Mouse (Mus musculus): ENCODE data around the gene Id1. TPM values are rescaled to one million over a fixed set of nuclear protein-coding genes. Genes with fewer than 3 reads are reported as not detected.

Id1 gene
- total and polyA plus RNA-seq, 3 experiments = 0.93 TPM; not detected in 2

GRCm38 (mm10) chr2:152776019-152776418 is 40.0 kb downstream of the Id1 start:
- Histone ChIP-seq H3K4me2 (ENCODE audit: insufficient read depth, low read depth, poor library complexity, severe bottlenecking) (no peak overlapping the region), H3K9ac (ENCODE audit: insufficient read depth, low read depth) (no peak overlapping the region), H3K4me1 (ENCODE audit: control insufficient read depth in 1 of 2, insufficient read depth in 2 of 2) (peaks cover 25 to 42% of the 10 kb centered on the region in 2 experiments), H3K4me3 (replicated peaks in 1 of 3; ENCODE audit: low read depth in 2 of 3, low read length in 2 of 3, poor library complexity in 1 of 3) (no peak overlapping the region), H3K27me3 (replicated peaks) (peaks cover 2% of the 10 kb centered on the region), H3K79me2 (replicated peaks; ENCODE audit: control insufficient read depth, extremely low read depth, insufficient read depth, poor library complexity, severe bottlenecking) (0 out of 2 replicates have a peak, but pooled peaks cover 2% of the 10 kb centered on the region), H3K27ac (ENCODE audit: insufficient read depth, low read depth) (no peak overlapping the region), H3K36me3 (replicated peaks in 1 of 2; ENCODE audit: control insufficient read depth in 1 of 2, insufficient read depth in 1 of 2, low read length in 1 of 2) (peaks cover 17 to 26% of the 10 kb centered on the region in 2 experiments), H3K9me3 (replicated peaks; ENCODE audit: low read length) (no peaks in the 10 kb centered on the region)
- TF ChIP-seq ZNF384 (IDR thresholded peaks at IDR 0.05; ENCODE audit: low read depth, low read length) (no peak), TBP (conservative IDR thresholded peaks at IDR 0.05; ENCODE audit: low read depth, low read length) (no peak), IRF4 (IDR thresholded peaks at IDR 0.05; ENCODE audit: low read depth, low read length) (no peak), GABPA (IDR thresholded peaks at IDR 0.05; ENCODE audit: insufficient replicate concordance, low read depth, low read length) (no peak), USF1 (IDR thresholded peaks at IDR 0.05; ENCODE audit: low read depth, low read length) (no peak), TCF12 (IDR thresholded peaks at IDR 0.05; ENCODE audit: low read depth, low read length) (no peak), NELFE (IDR thresholded peaks at IDR 0.05; ENCODE audit: low read depth, low read length) (no peak), ZMIZ1 (IDR thresholded peaks at IDR 0.05; ENCODE audit: low read depth, low read length) (no peak), RAD21 (IDR thresholded peaks at IDR 0.05; ENCODE audit: low read depth, low read length) (no peak), ZKSCAN1 (IDR thresholded peaks at IDR 0.05; ENCODE audit: borderline replicate concordance, low read depth, low read length) (no peak), SIN3A (IDR thresholded peaks at IDR 0.05; ENCODE audit: low read length) (no peak), MAX (IDR thresholded peaks at IDR 0.05; ENCODE audit: low read length) (no peak), ZC3H11A (IDR thresholded peaks at IDR 0.05; ENCODE audit: low read depth, low read length) (no peak), ETS1 (conservative IDR thresholded peaks at IDR 0.05; ENCODE audit: low read depth, low read length) (no peak), KAT2A (IDR thresholded peaks at IDR 0.05; ENCODE audit: insufficient replicate concordance, low read length) (no peak), CTCF (conservative IDR thresholded peaks at IDR 0.05 in 1 of 2, IDR thresholded peaks at IDR 0.05 in 1 of 2; ENCODE audit: low read depth in 2 of 2, low read length in 2 of 2) (no peak), CHD1 (IDR thresholded peaks at IDR 0.05; ENCODE audit: low read depth, low read length) (no peak), JUND (conservative IDR thresholded peaks at IDR 0.05; ENCODE audit: low read depth, low read length) (no peak)
- DNase-seq (ENCODE audit: extremely low read depth) = no peak
- in situ Hi-C loops (cut with MboI; ENCODE audit: low pct_ligation_motif_present, low pct_unique_long_range_greater_than_20kb, low sequenced_read_pairs) (no loop called here), dilution Hi-C loops (cut with MboI; ENCODE audit: extremely low pct_ligation_motif_present, extremely low pct_unique_long_range_greater_than_20kb, low sequenced_read_pairs) (no loop called here)

- Histone ChIP-seq H3K27me3 (replicated peaks) (peaks cover 2% of the 10 kb centered on the region), H3K9me3 (replicated peaks; ENCODE audit: low read length) (no peaks in the 10 kb centered on the region), H3K4me1 (ENCODE audit: control insufficient read depth in 1 of 2, insufficient read depth in 2 of 2) (peaks cover 29 to 46% of the 10 kb centered on the region in 2 experiments), H3K4me2 (ENCODE audit: insufficient read depth, low read depth, poor library complexity, severe bottlenecking) (no peak overlapping the region), H3K9ac (ENCODE audit: insufficient read depth, low read depth) (no peak overlapping the region), H3K27ac (ENCODE audit: insufficient read depth, low read depth) (no peak overlapping the region), H3K36me3 (replicated peaks in 1 of 2; ENCODE audit: control insufficient read depth in 1 of 2, insufficient read depth in 1 of 2, low read length in 1 of 2) (peaks cover 20 to 29% of the 10 kb centered on the region in 2 experiments), H3K79me2 (replicated peaks; ENCODE audit: control insufficient read depth, extremely low read depth, insufficient read depth, poor library complexity, severe bottlenecking) (0 out of 2 replicates have a peak, but pooled peaks cover 2% of the 10 kb centered on the region), H3K4me3 (replicated peaks in 1 of 3; ENCODE audit: low read depth in 2 of 3, low read length in 2 of 3, poor library complexity in 1 of 3) (no peak overlapping the region)
- no peak for DNase-seq (ENCODE audit: extremely low read depth)
- dilution Hi-C loops (cut with MboI; ENCODE audit: extremely low pct_ligation_motif_present, extremely low pct_unique_long_range_greater_than_20kb, low sequenced_read_pairs) (no loop called here), in situ Hi-C loops (cut with MboI; ENCODE audit: low pct_ligation_motif_present, low pct_unique_long_range_greater_than_20kb, low sequenced_read_pairs) (no loop called here)
- TF ChIP-seq SMC3 (IDR thresholded peaks at IDR 0.05; ENCODE audit: low read depth, low read length) (no peak), MAFK (IDR thresholded peaks at IDR 0.05; ENCODE audit: insufficient replicate concordance, low read length) (no peak), MEF2A (IDR thresholded peaks at IDR 0.05; ENCODE audit: borderline replicate concordance, low read depth, low read length) (no peak), POLR2AphosphoS2 (IDR thresholded peaks at IDR 0.05; ENCODE audit: low read depth, low read length) (no peak), ETS1 (conservative IDR thresholded peaks at IDR 0.05; ENCODE audit: low read depth, low read length) (no peak), PAX5 (IDR thresholded peaks at IDR 0.05; ENCODE audit: low read length) (no peak), USF2 (conservative IDR thresholded peaks at IDR 0.05; ENCODE audit: low read depth, low read length) (no peak), MXI1 (IDR thresholded peaks at IDR 0.05; ENCODE audit: low read depth, low read length) (no peak), TBP (conservative IDR thresholded peaks at IDR 0.05; ENCODE audit: low read depth, low read length) (no peak)
These were observed 40.4 kb downstream of the Id1 start for GRCm38 (mm10) chr2:152776435-152776834.
